Mouse (Mus musculus) kidney, adult 2 months (tissue): ENCODE measurements around the gene Bcl7c. TPM values are rescaled to one million over a fixed set of nuclear protein-coding genes. Genes with fewer than 3 reads are reported as not detected.
"Not testable (repeated sequence)": the region's sequence is repeated elsewhere in the genome, so short reads cannot be mapped to it uniquely, and the experiment has no call there.

Experiments used
- DNase-seq: peaks from one replicate; pipeline ENCODE4 v3.0.0; 2021
- H3K27ac ChIP-seq: fragments of 200-500 bp; 2 replicates; pipeline ENCODE4 v1.5.1; 2012; ENCODE audit warnings: low read depth, low read length, control low read depth, inconsistent platforms; ENCODE audit not compliant: insufficient read depth
- H3K27me3 ChIP-seq: fragments of 200-500 bp; replicated peaks from 2 replicates; pipeline ENCODE4 v1.6.1; 2012; ENCODE audit warnings: mild to moderate bottlenecking, moderate library complexity, low read length, inconsistent platforms; ENCODE audit not compliant: control insufficient read depth, insufficient read depth
- H3K36me3 ChIP-seq: fragments of 200-500 bp; 2 replicates; pipeline ENCODE4 v1.6.1; 2012; ENCODE audit warnings: mild to moderate bottlenecking, moderate library complexity, low read length, inconsistent platforms; ENCODE audit not compliant: control insufficient read depth, insufficient read depth
- H3K4me1 ChIP-seq: fragments of 200-500 bp; 2 replicates; pipeline ENCODE4 v1.6.1; 2011; ENCODE audit warnings: low read length; ENCODE audit not compliant: control insufficient read depth, insufficient read depth
- H3K4me3 ChIP-seq: fragments of 200-500 bp; 2 replicates; pipeline ENCODE4 v1.5.1; 2011; ENCODE audit warnings: mild to moderate bottlenecking, low read depth, low read length, control low read depth; ENCODE audit not compliant: insufficient read depth
- CTCF ChIP-seq: fragments of 200-500 bp; conservative IDR thresholded peaks from 2 replicates; pipeline ENCODE4 v1.5.1; 2011; ENCODE audit warnings: low read depth, mild to moderate bottlenecking, control low read depth, low read length, moderate library complexity, mixed read lengths; ENCODE audit not compliant: insufficient read depth, insufficient read length
- POLR2A ChIP-seq: fragments of 200-500 bp; IDR thresholded peaks from one replicate; pipeline ENCODE4 v1.6.1; 2011; ENCODE audit warnings: low read depth, low read length, control low read depth
- WGBS: fragments of 180-500 bp; shearing (Covaris S2); methylation state at CpG from one replicate; pipeline ENCODE4 v1.1.7; 2018; 5-methylcytosine and 5-hydroxymethylcytosine counted together
- polyA plus RNA-seq: library from polyadenylated mRNA; depleted of rRNA; stranded (reverse); fragments of >200 nt; gene quantifications from 2 replicates; pipeline ENCODE4 v1.2.3, GENCODE M21; 2012

The Bcl7c gene
- polyA plus RNA-seq, 1 experiment: 24.5 TPM

GRCm38 (mm10) chr7:127748235-127748560 is 39.5 kb upstream of the Bcl7c start:
- Histone ChIP-seq H3K4me1 (peaks cover 3% of the 10 kb centered on the region; the same call in 1 of the 2 replicates), H3K36me3 (peaks cover 1% of the 10 kb centered on the region; the same call in 1 of the 2 replicates), H3K27ac (no peak overlapping the region), H3K4me3 (no peak overlapping the region), H3K27me3 (no peaks in the 10 kb centered on the region)
- TF ChIP-seq POLR2A: no peak
- no peak for TF ChIP-seq CTCF
- no peak for DNase-seq
- WGBS: 91% methylated on average over 28 of the region's 28 CpGs

DNA sequence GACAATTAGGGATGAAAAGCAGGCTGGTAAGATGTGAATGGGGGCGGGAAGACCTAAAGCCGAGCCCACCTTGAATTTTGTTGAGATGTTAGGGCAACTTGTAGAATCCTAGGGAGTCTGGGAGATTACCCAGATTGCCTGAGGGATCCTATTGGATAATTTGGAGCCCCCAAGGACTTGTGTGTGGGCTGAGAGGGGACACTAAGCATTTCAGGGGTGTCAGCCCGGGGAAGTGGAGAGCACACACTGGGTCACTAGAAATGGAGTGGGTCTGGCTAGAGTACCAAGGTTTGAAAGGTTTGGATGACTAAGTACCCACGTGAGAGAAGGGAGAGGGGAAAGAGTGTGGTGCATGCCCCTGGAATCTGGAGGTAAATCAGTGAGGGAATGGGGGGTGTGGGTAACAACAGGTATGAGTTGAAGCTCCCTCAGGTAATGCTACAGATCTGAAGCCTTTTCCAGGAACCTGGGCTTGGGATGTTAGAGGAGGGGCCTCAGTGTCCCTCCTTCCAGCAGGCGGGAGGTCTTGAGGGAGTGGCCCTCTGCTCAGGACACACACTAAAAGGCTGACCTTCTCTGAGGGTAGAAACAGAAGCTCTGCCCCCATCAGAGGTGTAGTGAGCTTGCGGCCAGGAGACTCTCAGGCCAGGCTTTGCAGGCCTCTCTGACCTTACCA is 39.0 kb upstream of the Bcl7c start:
- Histone ChIP-seq H3K4me1 (peaks cover 3% of the 10 kb centered on the region; the same call in 1 of the 2 replicates), H3K4me3 (no peak overlapping the region), H3K36me3 (peaks cover 1% of the 10 kb centered on the region; the same call in 1 of the 2 replicates), H3K27ac (no peak overlapping the region), H3K27me3 (no peaks in the 10 kb centered on the region)
- 63% methylated on average over 6 of the region's 6 CpGs for WGBS
- DNase-seq: no peak
- no peak for TF ChIP-seq POLR2A
- TF ChIP-seq CTCF: no peak

DNA sequence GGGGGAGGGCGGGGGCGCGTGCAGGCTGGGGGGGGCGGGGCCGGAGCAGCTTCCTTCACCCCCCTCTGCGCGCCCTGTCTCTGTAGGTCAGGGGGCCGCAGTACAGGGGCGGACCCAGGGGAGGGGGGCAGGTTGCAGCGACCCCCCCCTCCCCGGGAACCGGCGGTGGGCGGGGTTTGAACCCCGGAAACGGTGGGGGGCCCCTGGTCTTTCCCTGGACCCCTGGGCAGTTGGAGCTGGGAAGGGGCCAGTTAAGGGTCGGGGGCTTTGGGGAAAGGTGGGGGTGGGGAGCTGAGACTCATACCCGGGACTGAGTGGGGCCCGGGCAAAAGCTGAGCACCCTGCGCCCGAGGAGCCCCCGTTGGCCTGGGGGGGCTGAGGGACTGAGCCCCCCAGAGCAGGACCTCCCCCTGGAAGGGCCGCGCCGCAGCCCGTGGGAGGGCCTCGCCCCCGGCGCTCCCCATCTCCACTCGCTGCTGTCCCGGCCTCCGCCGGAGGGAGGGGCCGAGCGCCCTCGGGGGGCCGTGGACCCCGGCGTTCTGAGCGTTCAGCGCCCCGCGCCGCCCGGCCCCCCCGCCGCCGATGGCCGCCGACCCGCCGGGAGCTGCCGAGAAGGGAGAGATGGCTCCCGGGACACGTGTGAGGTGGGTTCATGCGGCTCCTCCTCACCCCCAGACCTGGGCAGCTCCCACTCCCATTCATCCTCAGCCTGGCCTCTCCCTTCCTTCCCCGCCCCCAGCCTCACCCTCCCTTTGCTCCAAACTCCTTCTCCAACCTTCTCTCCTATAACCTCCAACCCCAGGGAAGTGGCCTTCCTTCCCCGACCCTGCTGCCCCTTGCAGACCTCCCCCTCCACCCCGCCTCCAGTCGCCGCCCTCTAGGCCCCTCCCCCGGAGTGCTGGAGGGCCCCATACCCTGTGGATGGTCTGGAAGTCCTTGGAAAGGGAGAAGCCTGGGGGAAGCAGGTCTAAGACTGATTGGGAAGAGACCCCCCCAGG is 38.1 kb upstream of the Bcl7c start:
- Histone ChIP-seq H3K4me3 (peak overlapping the region; percentile 87), H3K4me1 (peaks cover 3% of the 10 kb centered on the region; the same call in 1 of the 2 replicates), H3K36me3 (no peaks in the 10 kb centered on the region), H3K27ac (no peak overlapping the region), H3K27me3 (no peaks in the 10 kb centered on the region)
- TF ChIP-seq CTCF: no peak
- no peak for TF ChIP-seq POLR2A
- no peak for DNase-seq
- WGBS: 1% methylated on average over 59 of the region's 62 CpGs

- no peak for TF ChIP-seq CTCF
- peak; percentile 68 for TF ChIP-seq POLR2A
- peak; percentile 99 for DNase-seq
- Histone ChIP-seq H3K27ac (peak overlapping the region; percentile 77), H3K36me3 (no peaks in the 10 kb centered on the region), H3K4me3 (peak overlapping the region; percentile 87), H3K27me3 (no peaks in the 10 kb centered on the region), H3K4me1 (peaks cover 3% of the 10 kb centered on the region; the same call in 1 of the 2 replicates)
- under 1% methylated on average over 39 of the region's 39 CpGs for WGBS
These were observed 37.1 kb upstream of the Bcl7c start for GRCm38 (mm10) chr7:127745652-127746493.

GRCm38 (mm10) chr7:127745251-127745651 is 36.5 kb upstream of the Bcl7c start:
- WGBS: under 1% methylated on average over 19 of the region's 19 CpGs
- TF ChIP-seq POLR2A (no peak), CTCF (0 out of 2 replicates have a peak, but pooled peaks have one; percentile 0)
- peak; percentile 98 for DNase-seq
- Histone ChIP-seq H3K27me3 (no peaks in the 10 kb centered on the region), H3K36me3 (no peaks in the 10 kb centered on the region), H3K4me3 (peak overlapping the region; percentile 87), H3K4me1 (peaks cover 3% of the 10 kb centered on the region; the same call in 1 of the 2 replicates), H3K27ac (peak overlapping the region; percentile 77)

DNA sequence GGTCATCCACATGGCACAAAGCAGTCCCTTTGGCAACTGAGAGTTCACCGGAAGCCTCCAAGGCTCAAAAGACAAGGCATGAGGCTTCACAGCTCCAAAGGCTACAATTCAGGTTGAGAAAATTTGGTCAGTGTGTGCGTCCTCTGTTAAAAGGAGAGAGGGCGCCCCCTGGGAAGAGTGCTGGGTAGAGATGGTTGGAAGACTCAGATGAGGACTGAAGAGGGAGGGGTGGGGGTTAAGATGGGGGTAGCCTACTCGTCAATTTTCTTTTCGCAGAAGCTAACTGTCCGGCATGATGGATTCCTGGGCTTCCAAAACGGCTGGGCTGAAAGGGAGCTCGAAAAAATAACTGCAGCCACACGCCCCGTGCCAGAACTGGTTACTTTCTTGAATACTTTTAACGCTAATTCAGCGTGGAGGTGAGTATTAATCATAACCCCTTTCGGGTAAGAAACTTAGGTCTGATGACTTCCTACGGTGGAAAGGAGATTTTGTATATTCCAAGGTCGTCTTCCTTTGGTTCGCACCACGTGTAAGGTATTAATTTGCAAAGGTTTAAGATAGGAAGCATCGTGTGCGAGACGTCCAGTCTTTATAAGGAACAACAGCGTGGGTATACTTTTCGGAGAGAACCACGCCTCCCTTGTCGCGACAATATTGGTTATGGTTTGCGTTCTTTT is 35.8 kb upstream of the Bcl7c start, which contains the start of gene Fbxl19:
Fbxl19 (plus strand) TSS at position 178 of the 680 bp plus-strand sequence.
- no peaks in the 10 kb centered on the region for H3K27me3 ChIP-seq
- H3K4me1 ChIP-seq: peaks cover 3% of the 10 kb centered on the region; the same call in 1 of the 2 replicates
- WGBS: under 1% methylated on average over 26 of the region's 26 CpGs
- H3K4me3 ChIP-seq: peak within 1 kb of the TSS; percentile 87
- TF ChIP-seq POLR2A (no peak), CTCF (peak; percentile 66)
- no peaks in the 10 kb centered on the region for H3K36me3 ChIP-seq
- peak within 1 kb of the TSS; percentile 77 for H3K27ac ChIP-seq
- peak; percentile 85 for DNase-seq

DNA sequence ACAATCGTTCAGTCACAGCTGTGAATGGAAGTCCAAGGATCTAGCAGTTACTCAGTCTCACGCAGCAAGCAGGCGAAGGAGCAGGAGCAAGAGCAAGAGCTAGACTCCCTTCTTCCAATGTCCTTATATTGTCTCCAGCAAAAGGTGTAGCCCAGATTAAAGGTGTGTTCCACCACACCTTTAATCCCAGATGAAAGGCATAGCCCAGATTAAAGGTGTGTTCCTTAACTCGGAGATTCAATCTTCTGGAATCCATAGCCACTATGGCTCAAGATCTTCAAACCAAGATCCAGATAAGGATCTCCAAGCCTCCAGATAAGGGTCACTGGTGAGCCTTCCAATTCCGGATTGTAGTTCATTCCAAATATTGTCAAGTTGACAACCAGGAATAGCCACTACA is 23.3 kb upstream of the Bcl7c start, which contains the start of gene Ctf2:
Ctf2 (minus strand) TSS at position 101 of the 400 bp plus-strand sequence.
- H3K4me1 ChIP-seq, H3K36me3 ChIP-seq, H3K27me3 ChIP-seq, DNase-seq, H3K27ac ChIP-seq, H3K4me3 ChIP-seq: not testable (repeated sequence)
- 100% methylated on average over 1 of the region's 5 CpGs for WGBS
